12 mouse cellular contexts compared by ENCODE assay signal in the genomic region with DNA sequence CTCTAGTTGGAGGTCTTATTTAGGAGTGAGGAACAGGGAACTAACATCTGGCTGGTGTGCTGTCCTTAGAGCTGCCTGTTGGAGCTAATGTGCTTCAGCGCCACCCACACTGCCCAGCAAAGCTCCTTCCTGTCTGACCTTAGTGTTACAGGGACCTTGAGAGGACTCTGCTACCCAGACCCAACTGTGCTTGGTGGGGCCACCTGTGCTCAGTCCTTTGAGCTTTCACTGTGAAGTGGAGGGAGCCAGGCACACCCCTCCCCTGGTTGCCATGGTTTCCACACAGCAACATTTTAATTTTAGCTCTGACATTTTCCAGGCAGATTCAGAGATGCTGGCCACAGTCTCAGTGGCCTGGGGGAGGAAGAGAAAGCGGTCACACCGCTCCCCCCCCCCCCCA. TPM values are rescaled to one million over a fixed set of nuclear protein-coding genes. Genes with fewer than 3 reads are reported as not detected.
DNase-seq lines count a peak whose midpoint lies in the region; ATAC-seq lines count a peak whose summit lies in the region.
"Had no signal": no experiment of that assay in that cellular context is flagged by ENCODE, and none has a peak within 500 bp of the region (broad histone marks: within the 10 kb centered on the region; RNA-seq: fewer than 3 reads in every experiment).

No protein-coding gene starts in this region.

- H3K36me3 ChIP-seq in forebrain, embryonic 10.5 days (replicated peaks) = no peaks in the 10 kb centered on the region
- H3K36me3 ChIP-seq: hindbrain, embryonic 15.5 days had no signal

- no peak overlapping the region for H3K27ac ChIP-seq in forebrain, embryonic 10.5 days
- H3K27ac ChIP-seq: hindbrain, embryonic 15.5 days had no signal

- DNase-seq in frontal cortex, postnatal 10 days (ENCODE audit: low spot score in 2 of 2) = no peak
- DNase-seq in layer of hippocampus, adult 9-11 months = peak; percentile 66
- DNase-seq in layer of hippocampus, postnatal 10 days (ENCODE audit: low spot score in 2 of 2) = no peak
- DNase-seq in right cerebral cortex, postnatal 10 days (ENCODE audit: low spot score in 2 of 2) = peak; percentile 60 to 81
- no peak for DNase-seq in forebrain, embryonic 10.5 days (ENCODE audit: extremely low spot score, low spot score)
- DNase-seq in lung, postnatal 10 days = no peak
- DNase-seq: cerebellum, adult 9-10 months; lung, postnatal 14 days had no signal

- H3K4me1 ChIP-seq in forebrain, embryonic 10.5 days = peaks cover 21% of the 10 kb centered on the region

- 89% methylated on average over 3 of the region's 3 CpGs for WGBS in forebrain, embryonic 10.5 days

- no peaks in the 10 kb centered on the region for H3K9me3 ChIP-seq in forebrain, embryonic 10.5 days
- H3K9me3 ChIP-seq: hindbrain, embryonic 15.5 days had no signal

- H3K27me3 ChIP-seq in forebrain, embryonic 10.5 days (ENCODE audit: poor library complexity, severe bottlenecking) = no peaks in the 10 kb centered on the region
- H3K27me3 ChIP-seq: hindbrain, embryonic 15.5 days had no signal

- peak; percentile 82 for ATAC-seq in frontal cortex, adult (ENCODE audit: low TSS enrichment)
- ATAC-seq in granulocyte monocyte progenitor cell, adult 5-6 weeks (replicated peaks; ENCODE audit: poor library complexity, severe bottlenecking) = peak; percentile 11; the same call in 1 of the 2 replicates

- no peak overlapping the region for H3K4me3 ChIP-seq in forebrain, embryonic 10.5 days
- H3K4me3 ChIP-seq: hindbrain, embryonic 15.5 days had no signal

RNA-seq across cellular contexts. Expression of gene Acot7, which starts 25.0 kb away (rescaled TPM):
- total RNA-seq in layer of hippocampus, postnatal 10 days (2021) = 100 to 1,000 TPM; 426 to 431 TPM
- total RNA-seq in granulocyte monocyte progenitor cell, adult 5-6 weeks (2014; fragmentation: Nextera tagmentation) = 124 and 134 TPM in 2 replicates
- 79.4 and 89.5 TPM in 2 replicates for total RNA-seq in granulocyte monocyte progenitor cell, adult 5-6 weeks (2017)
- 61.0 and 64.4 TPM in 2 replicates for polyA plus RNA-seq in forebrain, embryonic 10.5 days (2016; fragmentation: Nextera tagmentation; extraction: Ambion mirVana)

RNA-seq across cellular contexts. Expression of gene Hes2, which starts 44.2 kb away (rescaled TPM):
- not detected for total RNA-seq in layer of hippocampus, postnatal 10 days (2021)
- not detected in 2 replicates for total RNA-seq in granulocyte monocyte progenitor cell, adult 5-6 weeks (2014; fragmentation: Nextera tagmentation)
- not detected in 2 replicates for total RNA-seq in granulocyte monocyte progenitor cell, adult 5-6 weeks (2017)
- polyA plus RNA-seq in forebrain, embryonic 10.5 days (2016; fragmentation: Nextera tagmentation; extraction: Ambion mirVana) = not detected in 2 replicates
- polyA plus RNA-seq: forebrain, embryonic 11.5 days; hindbrain, embryonic 15.5 days had no signal

RNA-seq across cellular contexts. Expression of gene Espn, which starts 50.7 kb away (rescaled TPM):
- total RNA-seq in layer of hippocampus, postnatal 10 days (2021) = under 1 TPM; 0.62 to 0.78 TPM
- 1.8 TPM in 1 of 2 replicates, not detected in the other for total RNA-seq in granulocyte monocyte progenitor cell, adult 5-6 weeks (2014; fragmentation: Nextera tagmentation)
- 0.43 TPM in 1 of 2 replicates, not detected in the other for total RNA-seq in granulocyte monocyte progenitor cell, adult 5-6 weeks (2017)
- 5.6 and 5.9 TPM in 2 replicates for polyA plus RNA-seq in forebrain, embryonic 10.5 days (2016; fragmentation: Nextera tagmentation; extraction: Ambion mirVana)

Comparison
In these comparisons a context has a peak if more than half of its experiments do, and no peak if none do; other contexts are left out.
1. DNase-seq: peak in layer of hippocampus, adult 9-11 months (single experiment) and right cerebral cortex, postnatal 10 days (2 of 2); none in frontal cortex, postnatal 10 days (0 of 2), layer of hippocampus, postnatal 10 days (0 of 2), forebrain, embryonic 10.5 days (single experiment) and lung, postnatal 10 days (single experiment).